Mouse (Mus musculus): ENCODE results near the gene Pdhb.

Gene Pdhb

GRCm38 (mm10) chr14:8172507-8173410 lies at the start of gene Pdhb:
Gene Pdhb, minus strand, starts transcription at chr14:8173025.
- peak; percentile 99 for DNase-seq (ENCODE audit: low spot score in 2 of 2)

- DNase-seq (ENCODE audit: low spot score in 2 of 2), result no peak
Measured at GRCm38 (mm10) chr14:8222561-8222960, 49.7 kb upstream of the Pdhb start.

- DNase-seq (ENCODE audit: low spot score in 2 of 2), result no peak
Measured at GRCm38 (mm10) chr14:8220912-8221311, 48.1 kb upstream of the Pdhb start.

GRCm38 (mm10) chr14:8220306-8220705 lies 47.5 kb upstream of the Pdhb start:
- peak; percentile 37 to 75 for DNase-seq (ENCODE audit: low spot score in 2 of 2)

- no peak for DNase-seq (ENCODE audit: low spot score in 2 of 2)
Measured at GRCm38 (mm10) chr14:8219876-8220275, 47.1 kb upstream of the Pdhb start.

GRCm38 (mm10) chr14:8218730-8219380 lies 46.0 kb upstream of the Pdhb start:
- no peak for DNase-seq (ENCODE audit: low spot score in 2 of 2)

GRCm38 (mm10) chr14:8218238-8218637 lies 45.4 kb upstream of the Pdhb start:
- no peak for DNase-seq (ENCODE audit: low spot score in 2 of 2)

GRCm38 (mm10) chr14:8216100-8216499 lies 43.3 kb upstream of the Pdhb start:
- no peak for DNase-seq (ENCODE audit: low spot score in 2 of 2)

- DNase-seq (ENCODE audit: low spot score in 2 of 2), result no peak
Measured at GRCm38 (mm10) chr14:8215208-8215778, 42.5 kb upstream of the Pdhb start.

- peak; percentile 71 to 89 for DNase-seq (ENCODE audit: low spot score in 2 of 2)
Measured at GRCm38 (mm10) chr14:8214299-8215207, 41.7 kb upstream of the Pdhb start.

GRCm38 (mm10) chr14:8213803-8214224 lies 41.0 kb upstream of the Pdhb start, which contains the start of gene Kctd6:
Gene Kctd6, plus strand, starts transcription at chr14:8214140.
- DNase-seq (ENCODE audit: low spot score in 2 of 2), result peak; percentile 99

GRCm38 (mm10) chr14:8212996-8213395 lies 40.2 kb upstream of the Pdhb start:
- DNase-seq (ENCODE audit: low spot score in 2 of 2), result no peak

GRCm38 (mm10) chr14:8209896-8210295 lies 37.1 kb upstream of the Pdhb start:
- no peak for DNase-seq (ENCODE audit: low spot score in 2 of 2)

- DNase-seq (ENCODE audit: low spot score in 2 of 2), result no peak
Measured at GRCm38 (mm10) chr14:8208876-8209275, 36.1 kb upstream of the Pdhb start.

- no peak for DNase-seq (ENCODE audit: low spot score in 2 of 2)
Measured at GRCm38 (mm10) chr14:8207543-8207942, 34.7 kb upstream of the Pdhb start.

- DNase-seq (ENCODE audit: low spot score in 2 of 2), result no peak
Measured at GRCm38 (mm10) chr14:8207105-8207504, 34.3 kb upstream of the Pdhb start.

- DNase-seq (ENCODE audit: low spot score in 2 of 2), result no peak
Measured at GRCm38 (mm10) chr14:8206179-8206910, 33.5 kb upstream of the Pdhb start.

- DNase-seq (ENCODE audit: low spot score in 2 of 2), result no peak
Measured at GRCm38 (mm10) chr14:8201715-8202114, 28.9 kb upstream of the Pdhb start.

- no peak for DNase-seq (ENCODE audit: low spot score in 2 of 2)
Measured at GRCm38 (mm10) chr14:8200769-8201168, 27.9 kb upstream of the Pdhb start.

- DNase-seq (ENCODE audit: low spot score in 2 of 2), result no peak
Measured at GRCm38 (mm10) chr14:8192727-8193126, 19.9 kb upstream of the Pdhb start.

Data from spleen, postnatal 4 days (tissue).